Mouse (Mus musculus): ENCODE results near the gene Synj2.

Gene Synj2

DNA sequence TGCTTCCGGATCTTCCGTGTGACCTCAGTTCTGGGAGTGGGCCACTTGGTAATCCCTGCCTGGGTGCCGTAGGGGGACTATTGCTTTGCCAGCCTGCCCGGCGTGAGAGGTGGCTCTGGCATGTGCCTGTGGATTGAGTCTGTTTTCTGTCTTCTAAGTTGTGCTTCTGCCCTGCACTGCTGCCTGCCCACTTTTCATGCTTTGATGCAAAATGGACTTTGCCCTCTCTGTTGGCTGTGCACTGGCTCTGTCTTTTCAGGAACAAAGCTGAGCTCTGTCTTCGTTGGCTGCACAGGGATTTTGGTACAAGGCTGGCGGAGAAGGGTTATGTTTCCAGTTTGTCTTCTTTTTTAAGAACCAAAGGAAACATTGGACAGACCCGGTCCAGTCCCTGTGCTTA, 95.4 kb downstream of the Synj2 start:
- DNase-seq (ENCODE audit: low read depth, low spot score): no peak

- no peak for DNase-seq (ENCODE audit: low read depth, low spot score)
Measured at GRCm38 (mm10) chr17:6036872-6037271, 95.8 kb downstream of the Synj2 start.

DNA sequence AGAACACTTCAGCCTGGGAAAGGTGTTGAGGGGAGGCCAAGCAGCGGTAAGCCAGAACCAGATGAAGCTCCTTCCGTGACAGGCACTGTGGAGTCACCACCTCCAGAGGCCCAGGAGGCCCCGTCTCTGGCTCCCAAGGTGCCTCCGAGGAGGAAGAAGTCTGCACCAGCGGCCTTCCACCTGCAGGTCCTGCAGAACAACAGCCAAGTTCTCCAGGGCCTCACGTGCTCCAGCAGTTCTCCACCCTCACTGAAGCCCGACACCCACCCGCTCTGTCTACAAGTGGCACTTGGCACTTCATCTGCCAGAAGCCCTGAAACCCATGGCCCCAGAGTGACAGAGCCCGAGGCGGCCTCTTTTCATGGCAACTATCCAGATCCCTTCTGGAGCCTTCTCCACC, 96.4 kb downstream of the Synj2 start:
- no peak for DNase-seq (ENCODE audit: low read depth, low spot score)

- DNase-seq (ENCODE audit: low read depth, low spot score): no peak
Measured at GRCm38 (mm10) chr17:6052801-6053200, 111.7 kb downstream of the Synj2 start.

- peak; percentile 82 for DNase-seq (ENCODE audit: low read depth, low spot score)
Measured at GRCm38 (mm10) chr17:6054934-6055355, 113.9 kb downstream of the Synj2 start.

GRCm38 (mm10) chr17:6062793-6063192, 121.7 kb downstream of the Synj2 start:
- no peak for DNase-seq (ENCODE audit: low read depth, low spot score)

DNA sequence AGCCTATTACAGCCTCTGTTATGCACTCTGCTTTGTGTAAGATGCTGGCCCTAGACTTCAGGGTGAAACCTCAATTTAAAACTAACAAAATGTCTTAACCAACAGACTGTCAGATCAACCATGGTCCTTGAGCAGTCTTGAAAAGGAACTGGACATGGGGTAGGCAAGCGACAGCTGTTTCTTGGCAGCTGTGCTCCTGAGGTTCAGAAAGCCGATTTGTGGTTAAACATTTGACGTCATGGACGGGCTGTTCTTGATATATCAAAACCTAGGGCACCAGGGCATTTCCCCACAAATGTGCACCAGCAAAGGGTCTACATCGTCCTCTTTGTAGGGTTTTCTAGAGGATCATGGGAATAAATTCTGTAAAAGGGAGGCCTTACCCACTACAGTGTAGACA, 122.5 kb downstream of the Synj2 start:
- no peak for DNase-seq (ENCODE audit: low read depth, low spot score)

DNA sequence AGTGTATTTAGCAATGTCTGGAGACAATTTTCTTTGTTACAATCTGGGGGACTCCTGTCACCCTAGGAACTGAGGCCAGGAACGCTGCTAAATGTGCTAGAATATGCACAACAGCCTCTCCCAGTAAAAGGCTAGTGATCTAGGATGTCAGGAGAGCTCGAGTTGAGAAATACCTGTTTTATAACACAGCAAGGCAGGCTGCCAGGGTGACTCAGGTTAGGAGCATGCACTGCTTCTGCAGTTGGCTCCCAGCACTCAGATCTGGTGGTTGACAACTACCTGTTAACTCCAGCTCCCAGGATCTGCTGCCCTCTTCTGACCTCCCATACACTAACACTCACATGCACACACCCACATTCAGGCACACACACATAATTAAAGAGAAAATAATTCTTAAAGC, 124.9 kb downstream of the Synj2 start:
- DNase-seq (ENCODE audit: low read depth, low spot score): no peak

- DNase-seq (ENCODE audit: low read depth, low spot score): no peak
Measured at GRCm38 (mm10) chr17:6067613-6068012, 126.5 kb downstream of the Synj2 start.

DNA sequence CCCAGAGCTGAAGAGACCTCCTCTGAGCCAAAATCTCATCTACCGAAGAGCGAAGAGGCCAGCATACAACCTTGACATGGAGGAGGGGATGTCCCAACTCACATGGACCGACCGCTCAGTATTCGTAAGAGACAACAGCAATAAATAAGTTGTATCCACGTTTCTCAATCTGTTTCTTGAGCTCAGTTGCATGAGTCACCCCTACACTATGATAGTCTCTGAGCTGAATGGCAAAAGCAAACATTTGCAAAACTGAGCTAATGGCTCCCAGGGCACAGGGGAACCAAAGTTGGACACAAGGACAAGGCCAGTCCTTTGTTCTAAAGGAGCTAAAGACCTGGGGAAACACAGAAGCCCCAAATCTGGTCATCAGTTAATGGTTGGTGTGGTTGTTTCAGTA, 128.8 kb downstream of the Synj2 start:
- DNase-seq (ENCODE audit: low read depth, low spot score): no peak

GRCm38 (mm10) chr17:6073405-6073804, 132.3 kb downstream of the Synj2 start:
- DNase-seq (ENCODE audit: low read depth, low spot score): peak; percentile 66

DNA sequence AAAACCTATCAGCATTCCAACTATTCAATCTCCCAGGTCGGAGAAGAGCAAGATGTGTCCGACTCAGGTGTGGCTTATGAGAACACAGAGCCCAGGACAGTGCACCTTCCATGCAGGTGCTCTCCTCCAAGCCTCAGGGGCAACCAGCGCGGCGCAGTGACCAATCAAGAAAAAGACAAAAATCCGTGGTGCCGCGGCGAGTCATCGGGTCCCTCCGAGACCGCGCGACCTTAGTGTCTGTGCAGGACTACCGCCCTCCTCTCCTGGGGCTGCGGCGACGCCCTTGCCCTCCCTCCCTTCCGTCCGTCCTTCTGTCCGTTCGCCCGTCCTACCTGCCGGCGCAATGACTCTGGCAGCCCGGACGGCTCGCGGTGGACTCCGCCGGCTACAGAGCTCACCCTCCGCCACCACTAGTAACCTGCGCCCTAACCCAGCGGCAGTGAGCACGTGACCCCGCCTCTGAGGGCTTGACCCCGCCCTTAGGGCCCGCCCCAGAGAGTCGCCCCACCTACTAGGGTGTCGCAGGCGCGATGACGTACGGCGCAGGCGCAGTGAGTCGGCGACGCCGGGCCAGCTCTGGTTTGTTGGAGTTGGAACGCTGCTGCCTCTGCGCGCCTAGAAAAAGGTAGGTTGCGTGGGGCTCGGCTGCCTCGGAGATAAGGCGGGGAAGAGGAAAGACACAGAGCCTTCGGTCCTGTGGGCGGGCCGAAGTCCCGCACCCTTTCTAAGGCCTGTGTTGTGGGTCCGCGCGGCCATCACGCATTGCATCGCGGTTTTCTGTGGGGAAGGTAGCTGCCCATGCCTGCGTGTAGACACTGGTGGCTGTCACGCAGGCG, 138.4 kb downstream of the Synj2 start, which contains the start of the genes Serac1 and Gtf2h5:
Gene Serac1 (minus strand): TSS at position 455 of the 836 bp plus-strand sequence.
Gene Gtf2h5 (plus strand): TSS at position 500 of the 836 bp plus-strand sequence.
- peak; percentile 97 for DNase-seq (ENCODE audit: low read depth, low spot score)

GRCm38 (mm10) chr17:6083323-6083890, 142.3 kb downstream of the Synj2 start:
- DNase-seq (ENCODE audit: low read depth, low spot score): no peak

GRCm38 (mm10) chr17:6091604-6092003, 150.5 kb downstream of the Synj2 start:
- DNase-seq (ENCODE audit: low read depth, low spot score): no peak
